Mouse (Mus musculus): ENCODE data around the gene Vsig4. TPM values are rescaled to one million over a fixed set of nuclear protein-coding genes. Genes with fewer than 3 reads are reported as not detected.

The Vsig4 gene
- polyA plus RNA-seq (2012; ENCODE audit: low replicate concordance) = not detected in 2 replicates

GRCm38 (mm10) chrX:96293338-96293737 lies at the start of gene Vsig4:
Gene Vsig4, minus strand, starts transcription at chrX:96293438.

Other genes starting within 250 kb of the Vsig4 start
- 49.6 and 131 TPM in 2 replicates for gene Msn, start 197.4 kb downstream of the Vsig4 start, polyA plus RNA-seq (2012; ENCODE audit: low replicate concordance)
- not detected in 2 replicates for gene Heph, start 161.9 kb upstream of the Vsig4 start, polyA plus RNA-seq (2012; ENCODE audit: low replicate concordance)
- not detected in 2 replicates for gene Hsf3, start 162.9 kb upstream of the Vsig4 start, polyA plus RNA-seq (2012; ENCODE audit: low replicate concordance)